Mouse (Mus musculus) left cerebral cortex, adult 8-10 months (tissue): ENCODE results near the gene Inpp5b. TPM values are rescaled to one million over a fixed set of nuclear protein-coding genes. Genes with fewer than 3 reads are reported as not detected.
"Not testable (repeated sequence)": the region's sequence is repeated elsewhere in the genome, so short reads cannot be mapped to it uniquely, and the experiment has no call there.

Source experiments
- DNase-seq, 2 experiments: peaks; one replicate each; pipeline ENCODE4 v3.0.0; 2022; ENCODE audit warnings: low spot score in 2 of 2
- total RNA-seq, 4 experiments: library from RNA; stranded (reverse); gene quantifications; 2 replicates each; pipeline ENCODE4 v1.2.4; 2022

Gene Inpp5b
- 10 to 100 TPM; 37.0 to 47.9 (median 44.4) TPM for total RNA-seq

GRCm38 (mm10) chr4:124741376-124742343 is at the start of gene Inpp5b:
Gene Inpp5b (plus strand): TSS chr4:124741850.
- peak; percentile 81 to 83 for DNase-seq

GRCm38 (mm10) chr4:124692416-124692861 is 49.2 kb upstream of the Inpp5b start:
- no peak for DNase-seq

GRCm38 (mm10) chr4:124693135-124693894 is 48.3 kb upstream of the Inpp5b start, which contains the start of gene Utp11:
Gene Utp11 (minus strand): TSS chr4:124693600.
- DNase-seq = peak; percentile 71 to 83

GRCm38 (mm10) chr4:124694572-124694971 is 47.1 kb upstream of the Inpp5b start:
- DNase-seq = no peak

- no peak for DNase-seq
Measured at GRCm38 (mm10) chr4:124695786-124696516, 45.7 kb upstream of the Inpp5b start.

- DNase-seq = no peak
Measured at GRCm38 (mm10) chr4:124699791-124700190, 41.9 kb upstream of the Inpp5b start.

- no peak for DNase-seq
Measured at GRCm38 (mm10) chr4:124700248-124700971, 41.2 kb upstream of the Inpp5b start, which contains the start of gene Fhl3. Gene Fhl3 (plus strand): TSS chr4:124700701.

GRCm38 (mm10) chr4:124701052-124701845 is 40.4 kb upstream of the Inpp5b start:
- DNase-seq = no peak

GRCm38 (mm10) chr4:124701916-124702315 is 39.7 kb upstream of the Inpp5b start:
- DNase-seq = no peak

GRCm38 (mm10) chr4:124703406-124703805 is 38.2 kb upstream of the Inpp5b start:
- DNase-seq = no peak

- DNase-seq = no peak
Measured at GRCm38 (mm10) chr4:124703881-124704796, 37.5 kb upstream of the Inpp5b start.

GRCm38 (mm10) chr4:124704797-124705474 is 36.7 kb upstream of the Inpp5b start:
- DNase-seq = no peak

- DNase-seq = no peak
Measured at GRCm38 (mm10) chr4:124705661-124706269, 35.9 kb upstream of the Inpp5b start.

GRCm38 (mm10) chr4:124707381-124708199 is 34.1 kb upstream of the Inpp5b start:
- not testable (repeated sequence) for DNase-seq

- DNase-seq = not testable (repeated sequence)
Measured at GRCm38 (mm10) chr4:124708200-124708517, 33.5 kb upstream of the Inpp5b start.

- DNase-seq = peak; percentile 50 to 61
Measured at GRCm38 (mm10) chr4:124708518-124709477, 32.9 kb upstream of the Inpp5b start.
